Mouse (Mus musculus) embryonic facial prominence, embryonic 11.5 days (tissue): ENCODE measurements around the gene Tet2. TPM values are rescaled to one million over a fixed set of nuclear protein-coding genes. Genes with fewer than 3 reads are reported as not detected.

Source experiments
- ATAC-seq: fragments of 200-750 bp; cut with Nextera tagmentation; replicated peaks from 2 replicates; pipeline ENCODE4 v1.8.0; 2017; ENCODE audit warnings: low read depth; ENCODE audit not compliant: insufficient number of reproducible peaks, low FRiP score, low TSS enrichment
- DNase-seq: peaks from one replicate; pipeline ENCODE4 v3.0.0-alpha.2; 2015; ENCODE audit warnings: low spot score
- H3K27ac ChIP-seq: fragments of 300-500 bp; sonication (generic); replicated peaks from 2 replicates; pipeline ENCODE4 v1.5.1; 2014; ENCODE audit warnings: mild to moderate bottlenecking, low read depth, low read length, control low read depth
- H3K27me3 ChIP-seq: fragments of 300-500 bp; sonication (generic); 2 replicates; pipeline ENCODE4 v1.6.1; 2014; ENCODE audit warnings: mild to moderate bottlenecking, low read length, moderate library complexity, mixed read lengths; ENCODE audit not compliant: control insufficient read depth, insufficient read depth
- H3K36me3 ChIP-seq: fragments of 300-500 bp; sonication (generic); replicated peaks from 2 replicates; pipeline ENCODE4 v1.6.1; 2014; ENCODE audit warnings: low read depth, mild to moderate bottlenecking, low read length, moderate library complexity, mixed read lengths; ENCODE audit not compliant: control insufficient read depth, insufficient read depth
- H3K4me1 ChIP-seq: fragments of 300-500 bp; sonication (generic); 2 replicates; pipeline ENCODE4 v1.6.1; 2014; ENCODE audit warnings: low read length, mixed read lengths; ENCODE audit not compliant: control insufficient read depth, insufficient read depth
- H3K4me2 ChIP-seq: fragments of 300-500 bp; sonication (generic); 2 replicates; pipeline ENCODE4 v1.6.1; 2014; ENCODE audit warnings: low read depth, mild to moderate bottlenecking, control low read depth, low read length, moderate library complexity
- H3K4me3 ChIP-seq: fragments of 300-500 bp; sonication (generic); 2 replicates; pipeline ENCODE4 v1.5.1; 2014; ENCODE audit warnings: low read depth, low read length, control low read depth
- H3K9ac ChIP-seq: fragments of 300-500 bp; sonication (generic); replicated peaks from 2 replicates; pipeline ENCODE4 v1.6.1; 2014; ENCODE audit warnings: mild to moderate bottlenecking, control low read depth, low read length
- H3K9me3 ChIP-seq: fragments of 300-500 bp; sonication (generic); replicated peaks from 2 replicates; pipeline ENCODE4 v1.6.1; 2016; ENCODE audit warnings: mild to moderate bottlenecking, low read length, inconsistent platforms, mixed read lengths; ENCODE audit not compliant: control insufficient read depth
- WGBS: fragments of 180-500 bp; shearing (Covaris S2); extraction: QIAGEN DNeasy Blood & Tissue Kit; methylation state at CpG from one replicate; pipeline ENCODE4 v1.1.7; 2014; 5-methylcytosine and 5-hydroxymethylcytosine counted together
- microRNA-seq: library from miRNA; unstranded; fragments of <30 nt; microRNA quantifications from one replicate; pipeline ENCODE4, GENCODE M21; 2016; ENCODE audit warnings: borderline number of aligned reads
- polyA plus RNA-seq: library from polyadenylated mRNA; unstranded; fragments of >200 nt; fragmentation: Nextera tagmentation; extraction: Ambion mirVana; gene quantifications from 2 replicates; pipeline ENCODE4 v1.2.1, GENCODE M21; 2014

Gene Tet2
- polyA plus RNA-seq, 1 experiment from 2014 or later = 11.6 TPM

DNA sequence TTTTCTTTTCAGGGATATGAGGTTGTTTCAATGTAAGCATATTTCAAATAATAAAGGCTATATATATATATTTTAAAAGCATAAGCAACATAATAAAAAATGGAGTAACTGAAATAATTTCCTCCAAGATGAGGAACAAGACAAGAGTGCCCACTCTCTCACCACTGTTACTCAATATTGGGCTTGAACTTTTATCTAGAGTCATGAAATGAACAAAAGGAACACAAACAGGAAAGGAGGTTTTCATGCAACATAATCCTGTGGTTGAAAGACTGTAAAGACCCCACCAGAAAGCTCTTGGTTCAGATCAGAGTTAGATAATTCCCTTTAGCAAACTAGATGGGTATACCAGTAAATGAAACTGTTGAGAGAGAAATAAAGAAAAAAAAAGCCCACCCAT is 121.9 kb downstream of the Tet2 start:
- Histone ChIP-seq H3K4me3 (no peak overlapping the region), H3K36me3 (no peaks in the 10 kb centered on the region), H3K9ac (no peak overlapping the region), H3K27ac (no peak overlapping the region), H3K4me2 (no peak overlapping the region), H3K4me1 (no peaks in the 10 kb centered on the region), H3K9me3 (no peaks in the 10 kb centered on the region), H3K27me3 (no peaks in the 10 kb centered on the region)
- ATAC-seq (no peak), DNase-seq (no peak)

DNA sequence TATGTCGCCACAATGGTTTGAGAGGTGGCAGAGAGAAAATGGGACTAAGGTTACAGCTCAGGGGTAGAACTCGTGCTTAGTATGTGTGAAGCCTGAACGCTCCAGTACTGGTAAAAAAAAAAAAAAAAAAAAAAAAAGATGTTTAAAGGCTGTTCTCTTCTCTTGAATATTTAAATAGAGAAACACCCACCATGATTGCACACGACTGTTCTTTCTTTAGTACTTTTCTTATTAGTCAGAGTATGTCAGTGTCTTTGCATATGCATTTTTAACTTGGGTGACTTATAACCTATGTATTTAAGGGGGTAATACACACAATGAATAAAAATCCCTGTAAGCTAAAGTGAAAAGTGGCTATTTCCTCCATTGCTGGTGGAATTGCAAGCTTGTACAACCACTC is 130.2 kb downstream of the Tet2 start:
- Histone ChIP-seq H3K4me1 (no peaks in the 10 kb centered on the region), H3K27me3 (no peaks in the 10 kb centered on the region), H3K27ac (no peak overlapping the region), H3K9ac (no peak overlapping the region), H3K36me3 (no peaks in the 10 kb centered on the region), H3K9me3 (no peaks in the 10 kb centered on the region), H3K4me2 (no peak overlapping the region), H3K4me3 (no peak overlapping the region)
- WGBS = 89% methylated on average over 4 of the region's 4 CpGs
- no peak for DNase-seq
- ATAC-seq = no peak

Small RNAs within 50 kb of the gene (microRNA-seq; reads per million reads assigned to microRNA genes)
- gene Gm25042 = not detected

Other genes starting within 250 kb of the Tet2 start
- gene Ppa2, start 235.0 kb downstream of the Tet2 start, polyA plus RNA-seq = 92.6 and 93.0 TPM in 2 replicates